Mouse (Mus musculus): ENCODE data around the gene Smg6. TPM values are rescaled to one million over a fixed set of nuclear protein-coding genes. Genes with fewer than 3 reads are reported as not detected.

Smg6 gene
- polyA plus RNA-seq, 1 experiment from 2014 or later = 17.8 TPM

GRCm38 (mm10) chr11:75152603-75153557, 227.3 kb downstream of the Smg6 start:
- WGBS = 86% methylated on average over 18 of the region's 18 CpGs
- peaks cover 57% of the 10 kb centered on the region for H3K36me3 ChIP-seq

GRCm38 (mm10) chr11:75154053-75154585, 228.5 kb downstream of the Smg6 start:
- Histone ChIP-seq H3K36me3 (peaks cover 58% of the 10 kb centered on the region), H3K4me3 (no peak overlapping the region), H3K9me3 (replicated peaks) (no peaks in the 10 kb centered on the region), H3K27me3 (ENCODE audit: low read depth, poor library complexity, severe bottlenecking) (no peaks in the 10 kb centered on the region), H3K27ac (replicated peaks) (no peak overlapping the region), H3K4me1 (peaks cover 14% of the 10 kb centered on the region)
- WGBS = 80% methylated on average over 6 of the region's 6 CpGs
- DNase-seq (ENCODE audit: low spot score) = no peak

More at GRCm38 (mm10) chr11:75152603-75153557, 227.3 kb downstream of the Smg6 start:
- Histone ChIP-seq H3K4me1 (peaks cover 10% of the 10 kb centered on the region), H3K9me3 (replicated peaks) (no peaks in the 10 kb centered on the region), H3K27ac (replicated peaks) (peak overlapping the region; percentile 13; the same call in 1 of the 2 replicates), H3K4me3 (no peak overlapping the region), H3K27me3 (ENCODE audit: low read depth, poor library complexity, severe bottlenecking) (no peaks in the 10 kb centered on the region)
- DNase-seq (ENCODE audit: low spot score) = no peak

- peaks cover 62% of the 10 kb centered on the region for H3K36me3 ChIP-seq
- no peak overlapping the region for H3K27ac ChIP-seq (replicated peaks)
- 84% methylated on average over 6 of the region's 6 CpGs for WGBS
- no peak overlapping the region for H3K4me3 ChIP-seq
- H3K9me3 ChIP-seq (replicated peaks) = no peaks in the 10 kb centered on the region
- no peaks in the 10 kb centered on the region for H3K27me3 ChIP-seq (ENCODE audit: low read depth, poor library complexity, severe bottlenecking)
- no peak for DNase-seq (ENCODE audit: low spot score)
- peaks cover 14% of the 10 kb centered on the region for H3K4me1 ChIP-seq
Measured at GRCm38 (mm10) chr11:75155985-75156384, 230.4 kb downstream of the Smg6 start.

GRCm38 (mm10) chr11:75156416-75156815, 230.8 kb downstream of the Smg6 start:
- Histone ChIP-seq H3K4me1 (peaks cover 14% of the 10 kb centered on the region), H3K27me3 (ENCODE audit: low read depth, poor library complexity, severe bottlenecking) (no peaks in the 10 kb centered on the region), H3K36me3 (peaks cover 65% of the 10 kb centered on the region), H3K4me3 (no peak overlapping the region), H3K27ac (replicated peaks) (no peak overlapping the region), H3K9me3 (replicated peaks) (no peaks in the 10 kb centered on the region)
- no peak for DNase-seq (ENCODE audit: low spot score)
- WGBS = 78% methylated on average over 5 of the region's 5 CpGs

- DNase-seq (ENCODE audit: low spot score) = no peak
- Histone ChIP-seq H3K4me3 (no peak overlapping the region), H3K4me1 (peaks cover 14% of the 10 kb centered on the region), H3K27ac (replicated peaks) (no peak overlapping the region), H3K36me3 (peaks cover 71% of the 10 kb centered on the region), H3K9me3 (replicated peaks) (no peaks in the 10 kb centered on the region), H3K27me3 (ENCODE audit: low read depth, poor library complexity, severe bottlenecking) (no peaks in the 10 kb centered on the region)
- WGBS = 73% methylated on average over 4 of the region's 4 CpGs
Measured at GRCm38 (mm10) chr11:75157037-75157436, 231.4 kb downstream of the Smg6 start.

- H3K27me3 ChIP-seq (ENCODE audit: low read depth, poor library complexity, severe bottlenecking) = peaks cover 7% of the 10 kb centered on the region
- WGBS = 37% methylated on average over 2 of the region's 2 CpGs
- H3K4me3 ChIP-seq = no peak overlapping the region
- H3K4me1 ChIP-seq = peaks cover 14% of the 10 kb centered on the region
- DNase-seq (ENCODE audit: low spot score) = no peak
- peaks cover 71% of the 10 kb centered on the region for H3K36me3 ChIP-seq
- H3K27ac ChIP-seq (replicated peaks) = no peak overlapping the region
- H3K9me3 ChIP-seq (replicated peaks) = no peaks in the 10 kb centered on the region
Measured at GRCm38 (mm10) chr11:75157901-75158300, 232.3 kb downstream of the Smg6 start.

GRCm38 (mm10) chr11:75158432-75158831, 232.8 kb downstream of the Smg6 start:
- peaks cover 72% of the 10 kb centered on the region for H3K36me3 ChIP-seq
- no peak for DNase-seq (ENCODE audit: low spot score)

GRCm38 (mm10) chr11:75159564-75159963, 233.9 kb downstream of the Smg6 start:
- Histone ChIP-seq H3K4me3 (no peak overlapping the region), H3K27me3 (ENCODE audit: low read depth, poor library complexity, severe bottlenecking) (peaks cover 24% of the 10 kb centered on the region), H3K4me1 (peaks cover 14% of the 10 kb centered on the region), H3K27ac (replicated peaks) (no peak overlapping the region), H3K36me3 (peaks cover 75% of the 10 kb centered on the region), H3K9me3 (replicated peaks) (no peaks in the 10 kb centered on the region)
- 51% methylated on average over 2 of the region's 2 CpGs for WGBS
- no peak for DNase-seq (ENCODE audit: low spot score)

More at GRCm38 (mm10) chr11:75158432-75158831, 232.8 kb downstream of the Smg6 start:
- Histone ChIP-seq H3K4me1 (peaks cover 14% of the 10 kb centered on the region), H3K4me3 (no peak overlapping the region), H3K27ac (replicated peaks) (no peak overlapping the region), H3K27me3 (ENCODE audit: low read depth, poor library complexity, severe bottlenecking) (peaks cover 12% of the 10 kb centered on the region), H3K9me3 (replicated peaks) (no peaks in the 10 kb centered on the region)
- 93% methylated on average over 14 of the region's 14 CpGs for WGBS

GRCm38 (mm10) chr11:75160954-75161353, 235.3 kb downstream of the Smg6 start:
- Histone ChIP-seq H3K27ac (replicated peaks) (no peak overlapping the region), H3K4me1 (peaks cover 23% of the 10 kb centered on the region), H3K9me3 (replicated peaks) (no peaks in the 10 kb centered on the region), H3K4me3 (no peak overlapping the region), H3K36me3 (peaks cover 72% of the 10 kb centered on the region), H3K27me3 (ENCODE audit: low read depth, poor library complexity, severe bottlenecking) (peaks cover 38% of the 10 kb centered on the region)
- DNase-seq (ENCODE audit: low spot score) = no peak
- WGBS = 84% methylated on average over 7 of the region's 7 CpGs

GRCm38 (mm10) chr11:75161417-75162008, 235.9 kb downstream of the Smg6 start:
- WGBS = 76% methylated on average over 4 of the region's 4 CpGs
- peaks cover 29% of the 10 kb centered on the region for H3K4me1 ChIP-seq
- H3K9me3 ChIP-seq (replicated peaks) = no peaks in the 10 kb centered on the region
- peaks cover 43% of the 10 kb centered on the region for H3K27me3 ChIP-seq (ENCODE audit: low read depth, poor library complexity, severe bottlenecking)
- DNase-seq (ENCODE audit: low spot score) = no peak
- H3K27ac ChIP-seq (replicated peaks) = no peak overlapping the region
- H3K4me3 ChIP-seq = no peak overlapping the region
- H3K36me3 ChIP-seq = peaks cover 67% of the 10 kb centered on the region

GRCm38 (mm10) chr11:75162591-75163080, 237.0 kb downstream of the Smg6 start:
- Histone ChIP-seq H3K27ac (replicated peaks) (no peak overlapping the region), H3K4me3 (no peak overlapping the region), H3K4me1 (peaks cover 33% of the 10 kb centered on the region), H3K36me3 (peaks cover 57% of the 10 kb centered on the region), H3K27me3 (ENCODE audit: low read depth, poor library complexity, severe bottlenecking) (peaks cover 55% of the 10 kb centered on the region), H3K9me3 (replicated peaks) (no peaks in the 10 kb centered on the region)
- 91% methylated on average over 12 of the region's 12 CpGs for WGBS
- no peak for DNase-seq (ENCODE audit: low spot score)

- Histone ChIP-seq H3K4me1 (peaks cover 35% of the 10 kb centered on the region), H3K27ac (replicated peaks) (no peak overlapping the region), H3K27me3 (ENCODE audit: low read depth, poor library complexity, severe bottlenecking) (peaks cover 62% of the 10 kb centered on the region), H3K4me3 (no peak overlapping the region), H3K36me3 (peaks cover 49% of the 10 kb centered on the region), H3K9me3 (replicated peaks) (no peaks in the 10 kb centered on the region)
- 93% methylated on average over 6 of the region's 6 CpGs for WGBS
- DNase-seq (ENCODE audit: low spot score) = no peak
Measured at GRCm38 (mm10) chr11:75163379-75163778, 237.8 kb downstream of the Smg6 start.

Data from midbrain, embryonic 10.5 days (tissue).